ENCODE assay signal across 8 mouse cellular contexts in the genomic region with DNA sequence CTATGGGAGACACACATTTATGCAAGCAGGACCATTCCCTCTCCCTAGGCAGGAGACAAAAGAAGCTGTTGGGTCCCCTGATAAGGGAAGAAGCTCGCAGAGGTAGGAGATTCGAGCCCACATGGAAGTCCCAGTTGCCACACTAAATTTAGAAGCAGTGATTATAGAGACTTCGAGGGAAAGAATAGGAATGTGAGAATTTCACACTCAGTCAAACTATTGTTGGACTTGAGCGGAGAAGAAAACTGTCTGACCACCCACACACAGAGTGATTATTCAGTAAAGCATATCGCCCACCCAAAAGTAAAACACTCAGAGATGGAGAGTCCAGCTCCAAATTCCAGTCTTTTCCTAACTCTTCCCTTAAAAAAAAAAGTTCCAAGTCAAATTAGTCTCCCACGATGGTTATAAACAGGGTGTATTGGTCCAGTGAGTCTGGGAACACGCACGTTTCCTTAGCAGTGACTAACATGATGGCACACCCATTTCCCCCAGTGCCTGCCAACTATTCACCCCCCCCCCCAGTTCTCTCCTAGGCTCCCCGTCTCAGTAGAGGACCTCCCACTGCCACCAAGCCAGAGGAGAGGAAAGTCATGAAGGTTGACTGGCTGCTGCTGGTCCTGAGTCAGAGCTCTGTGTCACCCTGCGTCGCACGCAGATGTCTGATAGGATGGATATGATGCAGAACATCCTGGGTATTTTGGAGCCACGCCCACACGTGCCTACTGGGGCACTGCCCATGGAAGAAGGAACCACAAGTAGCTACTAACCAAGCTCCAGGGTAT.
DNase-seq lines count a peak whose midpoint lies in the region; ATAC-seq lines count a peak whose summit lies in the region.
"Had no signal": no experiment of that assay in that cellular context is flagged by ENCODE, and none has a peak within 500 bp of the region (broad histone marks: within the 10 kb centered on the region; RNA-seq: fewer than 3 reads in every experiment).

No protein-coding gene starts in this region.

- peak; percentile 47 for DNase-seq in NIH3T3 (ENCODE audit: low read depth)
- peak; percentile 73 for DNase-seq in brain, adult 2 months (ENCODE audit: low read depth, low spot score)
- DNase-seq in kidney, postnatal 25 days: peak; percentile 35 to 68
- DNase-seq in lung, postnatal 4 days: peak; percentile 45 to 57
- DNase-seq in retina, embryonic 14.5 days (ENCODE audit: low spot score): no peak
- DNase-seq in neural tube, embryonic 10.5 days (ENCODE audit: extremely low spot score, low spot score): no peak
- DNase-seq: liver, embryonic 13.5 days had no signal

- no peak for ATAC-seq in megakaryocyte, adult 5-6 weeks (ENCODE audit: poor library complexity, severe bottlenecking)

Comparison
In these comparisons a context has a peak if more than half of its experiments do, and no peak if none do; other contexts are left out.
1. DNase-seq: peak in NIH3T3 (single experiment), brain, adult 2 months (single experiment), kidney, postnatal 25 days (2 of 2) and lung, postnatal 4 days (2 of 2); none in retina, embryonic 14.5 days (single experiment) and neural tube, embryonic 10.5 days (single experiment).